Mouse (Mus musculus) stomach, postnatal 0 days (tissue): ENCODE results near the gene Tex38. TPM values are rescaled to one million over a fixed set of nuclear protein-coding genes. Genes with fewer than 3 reads are reported as not detected.
A peak's percentile ranks its signal among the peaks of the same experiment; 100 is the strongest.

Experiments
- ATAC-seq: fragments of 200-750 bp; cut with Nextera tagmentation; 2 replicates; pipeline ENCODE4 v1.8.0; 2017; ENCODE audit not compliant: low FRiP score, low TSS enrichment
- DNase-seq: peaks from one replicate; pipeline ENCODE4 v3.0.0-alpha.2; 2016; ENCODE audit warnings: low spot score
- H3K27ac ChIP-seq: fragments of 300-500 bp; sonication (generic); replicated peaks from 2 replicates; pipeline ENCODE4 v1.5.1; 2014; ENCODE audit warnings: mild to moderate bottlenecking, control low read depth
- H3K27me3 ChIP-seq: fragments of 300-500 bp; sonication (generic); 2 replicates; pipeline ENCODE4 v1.6.1; 2014; ENCODE audit warnings: low read length; ENCODE audit not compliant: control insufficient read depth, insufficient read depth
- H3K36me3 ChIP-seq: fragments of 300-500 bp; sonication (generic); 2 replicates; pipeline ENCODE4 v1.6.1; 2014; ENCODE audit warnings: low read length, mixed read lengths; ENCODE audit not compliant: control insufficient read depth, insufficient read depth
- H3K4me1 ChIP-seq: fragments of 300-500 bp; sonication (generic); replicated peaks from 2 replicates; pipeline ENCODE4 v1.6.1; 2014; ENCODE audit warnings: antibody characterized with exemption; ENCODE audit not compliant: control insufficient read depth, insufficient read depth
- H3K4me2 ChIP-seq: fragments of 300-500 bp; sonication (generic); replicated peaks from 2 replicates; pipeline ENCODE4 v1.6.1; 2014; ENCODE audit warnings: low read depth, mild to moderate bottlenecking, control low read depth, moderate library complexity
- H3K4me3 ChIP-seq: fragments of 300-500 bp; sonication (generic); 2 replicates; pipeline ENCODE4 v1.5.1; 2014; ENCODE audit warnings: low read depth, low read length, control low read depth
- H3K9ac ChIP-seq: fragments of 300-500 bp; sonication (generic); 2 replicates; pipeline ENCODE4 v1.6.1; 2014; ENCODE audit warnings: mild to moderate bottlenecking, low read length, control low read depth, mixed read lengths
- H3K9me3 ChIP-seq: fragments of 300-500 bp; sonication (generic); 2 replicates; pipeline ENCODE4 v1.6.1; 2016; ENCODE audit warnings: low read length; ENCODE audit not compliant: control insufficient read depth
- CTCF ChIP-seq: IDR thresholded peaks from 2 replicates; pipeline ENCODE4 v1.5.1; 2016; ENCODE audit warnings: antibody characterized with exemption, low read depth, mild to moderate bottlenecking, moderate library complexity
- EP300 ChIP-seq: optimal IDR thresholded peaks from 2 replicates; pipeline ENCODE3; 2016; ENCODE audit warnings: antibody characterized with exemption
- WGBS: fragments of 180-500 bp; shearing (Covaris S2); extraction: QIAGEN DNeasy Blood & Tissue Kit; methylation state at CpG from one replicate; pipeline ENCODE4 v1.1.7; 2014; 5-methylcytosine and 5-hydroxymethylcytosine counted together
- polyA plus RNA-seq: library from polyadenylated mRNA; unstranded; fragments of >200 nt; fragmentation: Nextera tagmentation; extraction: Ambion mirVana; gene quantifications from 2 replicates; pipeline ENCODE4 v1.2.1, GENCODE M21; 2015

Gene Tex38
- polyA plus RNA-seq, 1 experiment from 2014 or later: 0.21 TPM

- H3K9me3 ChIP-seq: no peaks in the 10 kb centered on the region
- 87% methylated on average over 5 of the region's 5 CpGs for WGBS
- no peak overlapping the region for H3K4me2 ChIP-seq
- H3K4me3 ChIP-seq: no peak overlapping the region
- H3K27me3 ChIP-seq: no peaks in the 10 kb centered on the region
- DNase-seq (no peak), ATAC-seq (no peak)
- H3K27ac ChIP-seq: no peak overlapping the region
- no peaks in the 10 kb centered on the region for H3K36me3 ChIP-seq
- TF ChIP-seq CTCF: no peak
- no peak for TF ChIP-seq EP300
- H3K9ac ChIP-seq: no peak overlapping the region
- H3K4me1 ChIP-seq: no peaks in the 10 kb centered on the region
Measured at GRCm38 (mm10) chr4:115782026-115782805, 1.4 kb upstream of the Tex38 start.

DNA sequence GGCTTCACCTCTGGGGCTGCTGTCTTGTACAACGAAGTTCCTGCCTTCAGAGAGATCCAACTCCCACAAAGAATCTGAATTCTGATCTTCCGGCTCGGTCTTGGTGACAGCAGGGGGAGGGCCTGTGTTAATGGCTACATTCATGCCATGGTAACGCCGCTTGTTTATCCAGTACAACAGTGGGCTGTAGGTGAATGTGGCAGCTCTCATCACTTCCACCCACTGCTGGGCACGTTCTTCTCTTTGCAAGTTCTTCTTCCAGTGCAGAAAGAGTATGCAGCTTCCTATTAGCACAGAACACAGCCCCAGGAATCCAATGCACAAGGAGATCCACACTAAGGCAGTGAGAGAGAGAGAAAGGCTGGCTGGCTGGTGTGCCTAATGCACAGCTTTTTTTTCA, 549 bp downstream of the Tex38 start:
- Histone ChIP-seq H3K27me3 (no peaks in the 10 kb centered on the region), H3K4me2 (no peak overlapping the region), H3K9ac (no peak overlapping the region), H3K27ac (no peak overlapping the region), H3K9me3 (no peaks in the 10 kb centered on the region), H3K4me1 (no peaks in the 10 kb centered on the region), H3K36me3 (peaks cover 3% of the 10 kb centered on the region; the same call in 1 of the 2 replicates), H3K4me3 (no peak overlapping the region)
- no peak for DNase-seq
- TF ChIP-seq CTCF (no peak), EP300 (no peak)
- 38% methylated on average over 6 of the region's 6 CpGs for WGBS
- ATAC-seq: no peak

- H3K27me3 ChIP-seq: no peaks in the 10 kb centered on the region
- H3K9me3 ChIP-seq: no peaks in the 10 kb centered on the region
- H3K4me3 ChIP-seq: no peak overlapping the region
- H3K27ac ChIP-seq: no peak overlapping the region
- 93% methylated on average over 2 of the region's 2 CpGs for WGBS
- peaks cover 7% of the 10 kb centered on the region for H3K36me3 ChIP-seq
- DNase-seq: no peak
- no peaks in the 10 kb centered on the region for H3K4me1 ChIP-seq
- TF ChIP-seq CTCF: no peak
- TF ChIP-seq EP300: no peak
- no peak for ATAC-seq
- no peak overlapping the region for H3K4me2 ChIP-seq
- H3K9ac ChIP-seq: no peak overlapping the region
Measured at GRCm38 (mm10) chr4:115777627-115778026, 3.2 kb downstream of the Tex38 start.

DNA sequence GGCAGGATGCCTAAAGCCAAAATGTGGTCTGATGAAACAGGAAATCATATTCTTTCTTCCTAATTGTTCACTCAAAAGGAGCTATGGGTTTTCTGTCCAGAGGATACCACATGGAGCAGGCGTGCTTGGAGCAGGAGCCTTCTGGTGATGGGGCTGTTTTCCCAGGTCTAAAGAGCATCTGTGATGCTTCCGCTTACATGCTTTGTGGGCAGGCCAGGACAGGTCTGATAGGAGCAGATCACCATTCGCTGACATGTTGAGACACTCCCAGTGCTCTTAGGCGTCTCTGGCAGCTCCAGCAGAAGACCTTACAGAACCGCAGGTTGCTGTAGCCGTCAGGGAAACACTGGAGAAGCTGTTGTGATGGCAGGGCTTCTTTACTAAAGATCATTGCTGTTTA, 5.8 kb downstream of the Tex38 start:
- DNase-seq (no peak), ATAC-seq (no peak)
- no peak overlapping the region for H3K9ac ChIP-seq
- H3K36me3 ChIP-seq: peaks cover 9% of the 10 kb centered on the region
- no peak overlapping the region for H3K4me3 ChIP-seq
- H3K9me3 ChIP-seq: no peaks in the 10 kb centered on the region
- no peaks in the 10 kb centered on the region for H3K4me1 ChIP-seq
- no peak overlapping the region for H3K27ac ChIP-seq
- TF ChIP-seq EP300 (no peak), CTCF (no peak)
- 65% methylated on average over 6 of the region's 6 CpGs for WGBS
- H3K27me3 ChIP-seq: no peaks in the 10 kb centered on the region
- H3K4me2 ChIP-seq: no peak overlapping the region

DNA sequence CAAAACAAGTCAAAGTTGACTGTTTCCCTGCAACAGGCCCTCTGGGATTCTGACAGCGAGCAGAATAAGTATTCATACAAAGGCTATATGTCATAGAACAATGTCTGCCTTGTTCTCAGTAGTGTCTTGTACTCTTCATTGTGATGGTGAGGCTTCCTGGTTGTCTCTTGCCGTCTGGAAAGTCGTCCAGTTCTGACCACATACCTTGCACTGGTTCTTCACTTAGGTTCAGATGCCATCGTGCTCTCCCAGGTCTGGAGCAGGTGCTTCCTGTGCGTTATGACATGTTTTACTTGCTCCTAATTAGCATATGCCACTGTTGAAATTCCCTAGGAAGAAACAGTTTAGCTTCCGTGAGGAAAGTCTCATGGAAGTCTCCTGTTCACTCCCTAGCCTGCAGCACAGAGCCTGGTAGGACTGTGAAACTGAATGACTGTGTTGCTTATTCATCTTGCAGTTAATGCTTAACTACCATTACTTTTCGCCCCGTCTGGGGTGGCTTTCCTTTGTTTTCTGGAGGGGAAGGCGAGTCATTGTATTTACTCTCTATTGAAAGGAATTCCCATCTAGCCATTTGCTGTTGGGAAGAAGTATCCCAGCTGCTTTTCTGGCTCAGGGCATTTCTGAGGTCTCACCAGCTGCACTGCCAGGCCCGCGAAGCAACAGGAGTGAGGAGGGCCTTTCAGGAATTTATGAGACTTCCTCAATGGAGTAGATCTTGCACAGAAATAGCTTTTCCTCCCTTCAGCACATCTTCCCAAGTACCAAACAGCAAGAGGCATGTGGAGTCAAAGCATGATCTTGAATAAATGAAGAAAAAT, 13.0 kb downstream of the Tex38 start:
- DNase-seq: peak; percentile 56

GRCm38 (mm10) chr4:115764581-115764980, 16.2 kb downstream of the Tex38 start:
- TF ChIP-seq CTCF: no peak
- no peak for TF ChIP-seq EP300
- no peak overlapping the region for H3K9ac ChIP-seq
- no peak overlapping the region for H3K4me3 ChIP-seq
- H3K9me3 ChIP-seq: no peaks in the 10 kb centered on the region
- no peak overlapping the region for H3K27ac ChIP-seq
- no peak overlapping the region for H3K4me2 ChIP-seq
- ATAC-seq: no peak
- H3K27me3 ChIP-seq: no peaks in the 10 kb centered on the region
- H3K4me1 ChIP-seq: no peaks in the 10 kb centered on the region
- peaks cover 11% of the 10 kb centered on the region for H3K36me3 ChIP-seq
- 92% methylated on average over 11 of the region's 11 CpGs for WGBS
- DNase-seq: no peak

More for the DNA sequence above, 13.0 kb downstream of the Tex38 start:
- Histone ChIP-seq H3K9me3 (no peaks in the 10 kb centered on the region), H3K36me3 (peaks cover 5% of the 10 kb centered on the region), H3K27me3 (no peaks in the 10 kb centered on the region), H3K27ac (peak overlapping the region; percentile 58), H3K4me1 (no peaks in the 10 kb centered on the region), H3K4me3 (no peak overlapping the region), H3K9ac (no peak overlapping the region), H3K4me2 (no peak overlapping the region)
- TF ChIP-seq CTCF (0 out of 2 replicates have a peak, but pooled peaks have one; percentile 9), EP300 (no peak)
- 55% methylated on average over 11 of the region's 11 CpGs for WGBS
- peak; percentile 89 for ATAC-seq
